Mouse (Mus musculus) urinary bladder, adult 18-20 months (tissue): ENCODE measurements around the gene Slc6a2.

Experiments used
- DNase-seq, 2 experiments: peaks; one replicate each; pipeline ENCODE4 v3.0.0; 2022; ENCODE audit warnings: low spot score in 2 of 2, mixed read lengths in 2 of 2

The Slc6a2 gene

GRCm38 (mm10) chr8:92959779-92960178, at the start of gene Slc6a2:
Gene Slc6a2 (plus strand): TSS chr8:92960079.
- no peak for DNase-seq

GRCm38 (mm10) chr8:92911477-92911876, 48.4 kb upstream of the Slc6a2 start:
- no peak for DNase-seq

GRCm38 (mm10) chr8:92913396-92913795, 46.5 kb upstream of the Slc6a2 start:
- DNase-seq: no peak

GRCm38 (mm10) chr8:92916082-92916481, 43.8 kb upstream of the Slc6a2 start:
- DNase-seq: no peak

- DNase-seq: no peak
Observed at GRCm38 (mm10) chr8:92921768-92922167, 38.1 kb upstream of the Slc6a2 start.

- no peak for DNase-seq
Observed at GRCm38 (mm10) chr8:92928986-92929385, 30.9 kb upstream of the Slc6a2 start.

- no peak for DNase-seq
Observed at GRCm38 (mm10) chr8:92938056-92938455, 21.8 kb upstream of the Slc6a2 start.

- no peak for DNase-seq
Observed at GRCm38 (mm10) chr8:92949071-92949470, 10.8 kb upstream of the Slc6a2 start.

GRCm38 (mm10) chr8:92950639-92951371, 9.1 kb upstream of the Slc6a2 start:
- DNase-seq: no peak

GRCm38 (mm10) chr8:92954044-92954443, 5.8 kb upstream of the Slc6a2 start:
- DNase-seq: no peak

GRCm38 (mm10) chr8:92960451-92960911, 602 bp downstream of the Slc6a2 start:
- peak in 1 of 2 experiments; percentile 18 for DNase-seq

GRCm38 (mm10) chr8:92961088-92961487, 1.2 kb downstream of the Slc6a2 start:
- DNase-seq: no peak

GRCm38 (mm10) chr8:92964556-92964955, 4.7 kb downstream of the Slc6a2 start:
- no peak for DNase-seq

- peak in 1 of 2 experiments; percentile 34 for DNase-seq
Observed at GRCm38 (mm10) chr8:92972949-92973348, 13.1 kb downstream of the Slc6a2 start.

- no peak for DNase-seq
Observed at GRCm38 (mm10) chr8:92976656-92977055, 16.8 kb downstream of the Slc6a2 start.

- DNase-seq: no peak
Observed at GRCm38 (mm10) chr8:92982491-92982890, 22.6 kb downstream of the Slc6a2 start.

GRCm38 (mm10) chr8:92984376-92984775, 24.5 kb downstream of the Slc6a2 start:
- no peak for DNase-seq

- peak; percentile 33 to 53 for DNase-seq
Observed at GRCm38 (mm10) chr8:92996840-92997239, 37.0 kb downstream of the Slc6a2 start.

- peak in 1 of 2 experiments; percentile 16 for DNase-seq
Observed at GRCm38 (mm10) chr8:92998600-92998999, 38.7 kb downstream of the Slc6a2 start.

- no peak for DNase-seq
Observed at GRCm38 (mm10) chr8:93010286-93010685, 50.4 kb downstream of the Slc6a2 start.

GRCm38 (mm10) chr8:93011439-93011838, 51.6 kb downstream of the Slc6a2 start:
- peak; percentile 58 to 81 for DNase-seq

- no peak for DNase-seq
Observed at GRCm38 (mm10) chr8:93012226-93012625, 52.3 kb downstream of the Slc6a2 start.

GRCm38 (mm10) chr8:93014300-93014699, 54.4 kb downstream of the Slc6a2 start:
- DNase-seq: no peak

GRCm38 (mm10) chr8:93021738-93022137, 61.9 kb downstream of the Slc6a2 start:
- no peak for DNase-seq
